Mouse (Mus musculus) MEL (cell line): ENCODE results near the gene Cybc1. TPM values are rescaled to one million over a fixed set of nuclear protein-coding genes. Genes with fewer than 3 reads are reported as not detected.

Source experiments
- DNase-seq: peaks from one replicate; pipeline ENCODE4 v3.0.0; 2011; ENCODE audit warnings: low read depth, low spot score
- H3K27ac ChIP-seq: 2 replicates; pipeline ENCODE4 v1.5.1; 2012; ENCODE audit warnings: low read depth, mild to moderate bottlenecking, control low read depth, low read length, moderate library complexity; ENCODE audit not compliant: control insufficient read depth
- H3K27me3 ChIP-seq, 2 experiments: fragments of 150-350 bp in 1 of 2; sonication (generic) in 1 of 2; 2 replicates each; pipeline ENCODE4 v1.6.1; 2012; ENCODE audit warnings: low read length in 2 of 2, mild to moderate bottlenecking in 2 of 2, improper control_type of control experiment in 1 of 2, moderate library complexity in 1 of 2; ENCODE audit not compliant: insufficient read depth in 2 of 2, control insufficient read depth in 1 of 2
- H3K36me3 ChIP-seq, 2 experiments: 2 replicates each; pipeline ENCODE4 v1.6.1; 2012 to 2014; ENCODE audit warnings: low read length in 2 of 2, improper control_type of control experiment in 1 of 2, inconsistent platforms in 1 of 2, mild to moderate bottlenecking in 1 of 2; ENCODE audit not compliant: insufficient read depth in 2 of 2, control insufficient read depth in 1 of 2
- H3K4me1 ChIP-seq, 2 experiments: fragments of 150-350 bp in 1 of 2; sonication (generic) in 1 of 2; 2 replicates each; pipeline ENCODE4 v1.6.1; 2012; ENCODE audit warnings: low read length in 2 of 2, improper control_type of control experiment in 1 of 2, mild to moderate bottlenecking in 1 of 2; ENCODE audit not compliant: insufficient read depth in 2 of 2, control insufficient read depth in 1 of 2
- H3K4me3 ChIP-seq, 2 experiments: fragments of 150-350 bp in 1 of 2; sonication (generic) in 1 of 2; 2 replicates each; pipeline ENCODE4 v1.5.1; 2012; ENCODE audit warnings: low read depth in 2 of 2, low read length in 2 of 2, mild to moderate bottlenecking in 2 of 2, moderate library complexity in 2 of 2, control low read depth in 1 of 2, improper control_type of control experiment in 1 of 2; ENCODE audit not compliant: control insufficient read depth in 1 of 2, insufficient read depth in 1 of 2
- H3K79me2 ChIP-seq: 2 replicates; pipeline ENCODE4 v1.6.1; 2012; ENCODE audit warnings: mild to moderate bottlenecking, low read length, moderate library complexity; ENCODE audit not compliant: control insufficient read depth, poor library complexity, insufficient read depth
- H3K9ac ChIP-seq: 2 replicates; pipeline ENCODE4 v1.6.1; 2012; ENCODE audit warnings: low read depth, mild to moderate bottlenecking, control low read depth, low read length, moderate library complexity; ENCODE audit not compliant: control insufficient read depth, poor library complexity, severe bottlenecking
- H3K9me3 ChIP-seq: fragments of 150-350 bp; sonication (generic); replicated peaks from 2 replicates; pipeline ENCODE4 v1.6.1; 2012; ENCODE audit warnings: mild to moderate bottlenecking, low read length, improper control_type of control experiment, moderate library complexity; ENCODE audit not compliant: insufficient read depth
- EP300 ChIP-seq, 2 experiments: IDR thresholded peaks; 2 replicates each; pipeline ENCODE4 v1.6.1; 2011; ENCODE audit warnings: improper control_type of control experiment in 2 of 2, low read length in 2 of 2, low read depth in 1 of 2, mild to moderate bottlenecking in 1 of 2
- GABPA ChIP-seq: IDR thresholded peaks from 2 replicates; pipeline ENCODE4 v1.6.1; 2012; ENCODE audit warnings: low read depth, mild to moderate bottlenecking, inconsistent platforms, low read length, improper control_type of control experiment, moderate library complexity
- JUND ChIP-seq: IDR thresholded peaks from 2 replicates; pipeline ENCODE4 v1.6.1; 2011; ENCODE audit warnings: low read depth, mild to moderate bottlenecking, improper control_type of control experiment, low read length
- MAX ChIP-seq: IDR thresholded peaks from 2 replicates; pipeline ENCODE4 v1.6.1; 2011; ENCODE audit warnings: low read length, improper control_type of control experiment
- MAZ ChIP-seq: IDR thresholded peaks from 2 replicates; pipeline ENCODE4 v1.6.1; 2012; ENCODE audit warnings: low read depth, mild to moderate bottlenecking, inconsistent platforms, low read length, improper control_type of control experiment
- MEF2A ChIP-seq: IDR thresholded peaks from 2 replicates; pipeline ENCODE4 v1.6.1; 2014; ENCODE audit warnings: low read depth, mild to moderate bottlenecking, inconsistent platforms, low read length, improper control_type of control experiment; ENCODE audit not compliant: poor library complexity, insufficient replicate concordance, severe bottlenecking; ENCODE audit errors: extremely low read depth
- MXI1 ChIP-seq: IDR thresholded peaks from 2 replicates; pipeline ENCODE4 v1.6.1; 2011; ENCODE audit warnings: mild to moderate bottlenecking, low read depth, low read length, improper control_type of control experiment
- MYC ChIP-seq: IDR thresholded peaks from 2 replicates; pipeline ENCODE4 v1.6.1; 2011; ENCODE audit warnings: low read depth, mild to moderate bottlenecking, low read length, improper control_type of control experiment, moderate library complexity
- POLR2A ChIP-seq, 2 experiments: IDR thresholded peaks; 2 replicates each; pipeline ENCODE4 v1.6.1; 2011 to 2012; ENCODE audit warnings: low read length in 2 of 2, mild to moderate bottlenecking in 2 of 2, control low read depth in 1 of 2, improper control_type of control experiment in 1 of 2, low read depth in 1 of 2, moderate library complexity in 1 of 2; ENCODE audit not compliant: control insufficient read depth in 1 of 2, insufficient read depth in 1 of 2, poor library complexity in 1 of 2
- POLR2AphosphoS2 ChIP-seq: IDR thresholded peaks from 2 replicates; pipeline ENCODE4 v1.6.1; 2011; ENCODE audit warnings: low read length, improper control_type of control experiment
- POLR2AphosphoS5 ChIP-seq: IDR thresholded peaks from 2 replicates; pipeline ENCODE4 v1.6.1; 2012; ENCODE audit warnings: low read depth, borderline replicate concordance, mild to moderate bottlenecking, inconsistent platforms, low read length, moderate library complexity, mixed read lengths
- RAD21 ChIP-seq: IDR thresholded peaks from 2 replicates; pipeline ENCODE4 v1.6.1; 2011; ENCODE audit warnings: mild to moderate bottlenecking, low read depth, low read length, improper control_type of control experiment
- RCOR1 ChIP-seq: IDR thresholded peaks from 2 replicates; pipeline ENCODE4 v1.6.1; 2012; ENCODE audit warnings: low read depth, mild to moderate bottlenecking, inconsistent platforms, low read length, improper control_type of control experiment
- SIN3A ChIP-seq: IDR thresholded peaks from 2 replicates; pipeline ENCODE4 v1.6.1; 2012; ENCODE audit warnings: low read length, improper control_type of control experiment, inconsistent platforms
- SMC3 ChIP-seq: IDR thresholded peaks from 2 replicates; pipeline ENCODE4 v1.6.1; 2011; ENCODE audit warnings: low read depth, low read length, improper control_type of control experiment
- TAL1 ChIP-seq: IDR thresholded peaks from 2 replicates; pipeline ENCODE4 v1.6.1; 2012; ENCODE audit warnings: mild to moderate bottlenecking, inconsistent platforms, low read length, moderate library complexity, mixed read lengths
- TCF12 ChIP-seq: IDR thresholded peaks from 2 replicates; pipeline ENCODE4 v1.6.1; 2014; ENCODE audit warnings: low read depth, mild to moderate bottlenecking, inconsistent platforms, low read length, improper control_type of control experiment, moderate library complexity
- UBTF ChIP-seq: IDR thresholded peaks from 2 replicates; pipeline ENCODE4 v1.6.1; 2012; ENCODE audit warnings: low read depth, mild to moderate bottlenecking, inconsistent platforms, low read length, improper control_type of control experiment, moderate library complexity, borderline replicate concordance; ENCODE audit not compliant: insufficient read depth
- USF1 ChIP-seq: IDR thresholded peaks from 2 replicates; pipeline ENCODE4 v1.6.1; 2014; ENCODE audit warnings: low read depth, mild to moderate bottlenecking, inconsistent platforms, low read length, improper control_type of control experiment, moderate library complexity
- USF2 ChIP-seq, 2 experiments: IDR thresholded peaks; 2 replicates each; pipeline ENCODE4 v1.6.1; 2011 to 2012; ENCODE audit warnings: improper control_type of control experiment in 2 of 2, low read length in 2 of 2, borderline replicate concordance in 1 of 2, inconsistent platforms in 1 of 2, low read depth in 1 of 2, mild to moderate bottlenecking in 1 of 2; ENCODE audit not compliant: insufficient read depth in 1 of 2
- ZMIZ1 ChIP-seq: IDR thresholded peaks from 2 replicates; pipeline ENCODE4 v1.6.1; 2012; ENCODE audit warnings: low read depth, mild to moderate bottlenecking, inconsistent platforms, low read length, improper control_type of control experiment, moderate library complexity
- polyA plus RNA-seq, 2 experiments: library from polyadenylated mRNA; stranded (reverse) in 1 of 2; unstranded in 1 of 2; fragments of >175 nt in 1 of 2; fragments of >200 nt in 1 of 2; gene quantifications; 2 replicates each; pipeline versions ENCODE4 v1.2.1 to v1.2.4; 2012; ENCODE audit warnings: low replicate concordance in 2 of 2, low read depth in 1 of 2; ENCODE audit not compliant: insufficient read length in 2 of 2, insufficient read depth in 1 of 2, missing spikeins in 1 of 2
- total RNA-seq: library from RNA; depleted of rRNA; stranded (reverse); fragments of 300-350 nt; gene quantifications from 2 replicates; pipeline ENCODE4 v1.2.3, GENCODE M21; 2012

Cybc1 gene
- total and polyA plus RNA-seq, 3 experiments, result 43.6 to 46.1 TPM; not detected in 1

DNA sequence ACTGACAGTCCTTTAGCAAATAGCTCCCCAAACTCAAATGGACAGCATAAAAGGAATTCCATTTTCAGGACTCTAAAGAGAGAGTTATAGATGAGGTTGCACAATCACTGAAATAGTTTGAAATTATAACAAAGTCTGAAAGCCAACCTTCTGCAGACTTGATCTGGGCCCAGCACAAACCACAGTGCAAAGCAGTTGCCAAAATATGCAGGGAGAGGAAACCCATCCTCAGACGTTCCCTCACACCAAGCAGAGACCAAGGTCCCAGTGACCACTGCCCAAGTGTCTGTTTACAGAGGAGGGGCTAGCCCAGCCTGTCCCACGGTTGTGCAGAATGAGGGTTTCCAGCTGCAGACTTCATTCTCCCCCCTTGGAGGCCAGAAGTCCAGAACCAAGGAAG is 30.5 kb downstream of the Cybc1 start:
- Histone ChIP-seq H3K79me2 (no peaks in the 10 kb centered on the region), H3K27ac (no peak overlapping the region), H3K9ac (no peak overlapping the region), H3K4me1 (peaks cover 0 to 2% of the 10 kb centered on the region in 2 experiments; a peak in 1 of 4 replicates), H3K27me3 (no peaks in the 10 kb centered on the region), H3K9me3 (no peaks in the 10 kb centered on the region), H3K36me3 (no peaks in the 10 kb centered on the region), H3K4me3 (no peak overlapping the region)
- TF ChIP-seq MEF2A (no peak), SIN3A (no peak), RCOR1 (no peak)
- DNase-seq, result no peak

DNA sequence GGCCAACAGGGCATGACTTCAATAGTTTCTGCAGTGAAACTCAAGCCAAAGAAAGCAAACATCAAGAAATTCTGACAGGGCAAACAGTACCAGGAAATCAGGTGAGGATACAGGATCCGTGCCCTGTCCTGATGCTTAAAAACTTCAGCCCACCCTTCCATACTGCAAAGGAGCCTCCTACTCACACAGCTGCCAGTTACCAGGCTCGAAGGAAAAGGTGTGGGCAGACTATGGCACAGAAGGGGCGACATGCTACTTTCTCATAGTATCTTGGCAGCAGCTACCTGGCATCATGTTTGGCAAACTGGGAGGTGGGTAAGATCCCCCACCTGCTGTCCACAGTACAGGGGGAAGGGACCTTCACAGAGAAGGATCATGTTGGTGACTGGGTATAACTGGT is 35.7 kb downstream of the Cybc1 start:
- Histone ChIP-seq H3K4me3 (no peak overlapping the region), H3K9me3 (no peaks in the 10 kb centered on the region), H3K36me3 (no peaks in the 10 kb centered on the region), H3K27ac (no peak overlapping the region), H3K4me1 (no peaks in the 10 kb centered on the region), H3K79me2 (no peaks in the 10 kb centered on the region), H3K9ac (no peak overlapping the region), H3K27me3 (no peaks in the 10 kb centered on the region)
- DNase-seq, result no peak
- TF ChIP-seq RAD21 (no peak), SMC3 (no peak), USF1 (no peak), JUND (no peak), POLR2AphosphoS5 (no peak), MAX (no peak), TAL1 (no peak), MAZ (no peak), EP300 (IDR thresholded peaks at IDR 0.05; ENCODE audit: low read depth in 1 of 2, low read length in 2 of 2) (no peak), POLR2A (IDR thresholded peaks at IDR 0.05; ENCODE audit: control insufficient read depth in 1 of 2, insufficient read depth in 1 of 2, low read depth in 1 of 2, low read length in 2 of 2, poor library complexity in 1 of 2) (no peak), GABPA (no peak), MYC (no peak), POLR2AphosphoS2 (no peak), TCF12 (no peak), USF2 (IDR thresholded peaks at IDR 0.05; ENCODE audit: borderline replicate concordance in 1 of 2, insufficient read depth in 1 of 2, low read depth in 1 of 2, low read length in 2 of 2) (no peak), ZMIZ1 (no peak), UBTF (no peak), MXI1 (no peak)
